Mouse (Mus musculus): ENCODE data around the gene Tmem213. TPM values are rescaled to one million over a fixed set of nuclear protein-coding genes. Genes with fewer than 3 reads are reported as not detected.
A peak's percentile ranks its signal among the peaks of the same experiment; 100 is the strongest.

Tmem213 gene
- polyA plus RNA-seq, 1 experiment from 2014 or later: 8.5 TPM

- Histone ChIP-seq H3K9me3 (replicated peaks) (no peaks in the 10 kb centered on the region), H3K27ac (replicated peaks) (no peak overlapping the region), H3K36me3 (peaks cover 27% of the 10 kb centered on the region), H3K4me1 (0 out of 2 replicates have a peak, but pooled peaks cover 3% of the 10 kb centered on the region), H3K4me3 (replicated peaks) (no peak overlapping the region), H3K4me2 (replicated peaks) (no peak overlapping the region), H3K27me3 (no peaks in the 10 kb centered on the region), H3K9ac (no peak overlapping the region)
- WGBS: 84% methylated on average over 8 of the region's 8 CpGs
- no peak for ATAC-seq (ENCODE audit: insufficient number of reproducible peaks, low FRiP score, low TSS enrichment, low read depth)
These were observed 25.9 kb downstream of the Tmem213 start for GRCm38 (mm10) chr6:38134806-38135559.

- H3K4me2 ChIP-seq (replicated peaks): no peak overlapping the region
- H3K4me3 ChIP-seq (replicated peaks): no peak overlapping the region
- no peak overlapping the region for H3K9ac ChIP-seq
- no peak for ATAC-seq (ENCODE audit: insufficient number of reproducible peaks, low FRiP score, low TSS enrichment, low read depth)
- peaks cover 23% of the 10 kb centered on the region; the same call in 1 of the 2 replicates for H3K36me3 ChIP-seq
- H3K4me1 ChIP-seq: peaks cover 8% of the 10 kb centered on the region
- WGBS: 86% methylated on average over 3 of the region's 3 CpGs
- no peak overlapping the region for H3K27ac ChIP-seq (replicated peaks)
- no peaks in the 10 kb centered on the region for H3K9me3 ChIP-seq (replicated peaks)
- H3K27me3 ChIP-seq: no peaks in the 10 kb centered on the region
These were observed 30.0 kb downstream of the Tmem213 start for GRCm38 (mm10) chr6:38139086-38139485.

- H3K9ac ChIP-seq: no peak overlapping the region
- peaks cover 19% of the 10 kb centered on the region for H3K4me1 ChIP-seq
- H3K4me2 ChIP-seq (replicated peaks): no peak overlapping the region
- WGBS: 89% methylated on average over 9 of the region's 9 CpGs
- H3K36me3 ChIP-seq: peaks cover 15% of the 10 kb centered on the region; the same call in 1 of the 2 replicates
- no peak overlapping the region for H3K27ac ChIP-seq (replicated peaks)
- H3K4me3 ChIP-seq (replicated peaks): no peak overlapping the region
- no peaks in the 10 kb centered on the region for H3K27me3 ChIP-seq
- ATAC-seq (ENCODE audit: insufficient number of reproducible peaks, low FRiP score, low TSS enrichment, low read depth): no peak
- no peaks in the 10 kb centered on the region for H3K9me3 ChIP-seq (replicated peaks)
These were observed 31.3 kb downstream of the Tmem213 start for GRCm38 (mm10) chr6:38140402-38140801.

- H3K9me3 ChIP-seq (replicated peaks): no peaks in the 10 kb centered on the region
- H3K36me3 ChIP-seq: peaks cover 20% of the 10 kb centered on the region
- peak overlapping the region; percentile 82 for H3K27ac ChIP-seq (replicated peaks)
- ATAC-seq (ENCODE audit: insufficient number of reproducible peaks, low FRiP score, low TSS enrichment, low read depth): peak; percentile 75
- H3K27me3 ChIP-seq: no peaks in the 10 kb centered on the region
- peaks cover 22% of the 10 kb centered on the region for H3K4me1 ChIP-seq
- no peak overlapping the region for H3K4me2 ChIP-seq (replicated peaks)
- no peak overlapping the region for H3K9ac ChIP-seq
- WGBS: 29% methylated on average over 9 of the region's 9 CpGs
- no peak overlapping the region for H3K4me3 ChIP-seq (replicated peaks)
These were observed 35.3 kb downstream of the Tmem213 start for GRCm38 (mm10) chr6:38144161-38144998.

- 60% methylated on average over 8 of the region's 8 CpGs for WGBS
- Histone ChIP-seq H3K4me2 (replicated peaks) (no peak overlapping the region), H3K4me1 (peaks cover 22% of the 10 kb centered on the region), H3K27ac (replicated peaks) (peak overlapping the region; percentile 82), H3K27me3 (no peaks in the 10 kb centered on the region), H3K9me3 (replicated peaks) (no peaks in the 10 kb centered on the region), H3K4me3 (replicated peaks) (no peak overlapping the region), H3K36me3 (peaks cover 22% of the 10 kb centered on the region), H3K9ac (no peak overlapping the region)
- ATAC-seq (ENCODE audit: insufficient number of reproducible peaks, low FRiP score, low TSS enrichment, low read depth): no peak
These were observed 36.5 kb downstream of the Tmem213 start for GRCm38 (mm10) chr6:38145463-38146065.

GRCm38 (mm10) chr6:38147301-38147700, 38.2 kb downstream of the Tmem213 start:
- no peak for ATAC-seq (ENCODE audit: insufficient number of reproducible peaks, low FRiP score, low TSS enrichment, low read depth)
- Histone ChIP-seq H3K4me2 (replicated peaks) (no peak overlapping the region), H3K27me3 (no peaks in the 10 kb centered on the region), H3K36me3 (peaks cover 21% of the 10 kb centered on the region), H3K9me3 (replicated peaks) (no peaks in the 10 kb centered on the region), H3K4me1 (peaks cover 22% of the 10 kb centered on the region), H3K27ac (replicated peaks) (no peak overlapping the region), H3K9ac (no peak overlapping the region), H3K4me3 (replicated peaks) (no peak overlapping the region)
- 75% methylated on average over 5 of the region's 5 CpGs for WGBS

GRCm38 (mm10) chr6:38148626-38149025, 39.6 kb downstream of the Tmem213 start:
- Histone ChIP-seq H3K27me3 (no peaks in the 10 kb centered on the region), H3K4me1 (peaks cover 19% of the 10 kb centered on the region), H3K9me3 (replicated peaks) (no peaks in the 10 kb centered on the region), H3K9ac (no peak overlapping the region), H3K4me2 (replicated peaks) (no peak overlapping the region), H3K27ac (replicated peaks) (no peak overlapping the region), H3K4me3 (replicated peaks) (no peak overlapping the region), H3K36me3 (peaks cover 18% of the 10 kb centered on the region)
- WGBS: 90% methylated on average over 10 of the region's 10 CpGs
- no peak for ATAC-seq (ENCODE audit: insufficient number of reproducible peaks, low FRiP score, low TSS enrichment, low read depth)

- Histone ChIP-seq H3K4me2 (replicated peaks) (no peak overlapping the region), H3K4me1 (peaks cover 11% of the 10 kb centered on the region), H3K27me3 (no peaks in the 10 kb centered on the region), H3K36me3 (peaks cover 18% of the 10 kb centered on the region), H3K9ac (no peak overlapping the region), H3K4me3 (replicated peaks) (no peak overlapping the region), H3K9me3 (replicated peaks) (no peaks in the 10 kb centered on the region), H3K27ac (replicated peaks) (no peak overlapping the region)
- 85% methylated on average over 19 of the region's 19 CpGs for WGBS
- no peak for ATAC-seq (ENCODE audit: insufficient number of reproducible peaks, low FRiP score, low TSS enrichment, low read depth)
These were observed 40.4 kb downstream of the Tmem213 start for GRCm38 (mm10) chr6:38149483-38149882.

- no peak overlapping the region for H3K9ac ChIP-seq
- H3K4me3 ChIP-seq (replicated peaks): no peak overlapping the region
- H3K27ac ChIP-seq (replicated peaks): no peak overlapping the region
- H3K4me2 ChIP-seq (replicated peaks): no peak overlapping the region
- ATAC-seq (ENCODE audit: insufficient number of reproducible peaks, low FRiP score, low TSS enrichment, low read depth): no peak
- WGBS: 86% methylated on average over 11 of the region's 11 CpGs
- H3K36me3 ChIP-seq: peaks cover 21% of the 10 kb centered on the region; the same call in 1 of the 2 replicates
- H3K9me3 ChIP-seq (replicated peaks): no peaks in the 10 kb centered on the region
- H3K27me3 ChIP-seq: no peaks in the 10 kb centered on the region
- H3K4me1 ChIP-seq: no peaks in the 10 kb centered on the region
These were observed 43.2 kb downstream of the Tmem213 start for GRCm38 (mm10) chr6:38152305-38152704.

GRCm38 (mm10) chr6:38156204-38156603, 47.1 kb downstream of the Tmem213 start:
- Histone ChIP-seq H3K27ac (replicated peaks) (no peak overlapping the region), H3K4me3 (replicated peaks) (no peak overlapping the region), H3K4me2 (replicated peaks) (no peak overlapping the region), H3K9ac (no peak overlapping the region), H3K27me3 (no peaks in the 10 kb centered on the region), H3K36me3 (0 out of 2 replicates have a peak, but pooled peaks cover 14% of the 10 kb centered on the region), H3K4me1 (peaks cover 7% of the 10 kb centered on the region; the same call in 1 of the 2 replicates), H3K9me3 (replicated peaks) (no peaks in the 10 kb centered on the region)
- WGBS: 90% methylated on average over 5 of the region's 5 CpGs
- ATAC-seq (ENCODE audit: insufficient number of reproducible peaks, low FRiP score, low TSS enrichment, low read depth): no peak

GRCm38 (mm10) chr6:38157925-38158324, 48.9 kb downstream of the Tmem213 start:
- no peaks in the 10 kb centered on the region for H3K9me3 ChIP-seq (replicated peaks)
- peaks cover 7% of the 10 kb centered on the region; the same call in 1 of the 2 replicates for H3K4me1 ChIP-seq
- no peak overlapping the region for H3K4me3 ChIP-seq (replicated peaks)
- no peak overlapping the region for H3K4me2 ChIP-seq (replicated peaks)
- no peaks in the 10 kb centered on the region for H3K27me3 ChIP-seq
- 0 out of 2 replicates have a peak overlapping the region, but pooled peaks have one; percentile 17 for H3K27ac ChIP-seq (replicated peaks)
- no peak for ATAC-seq (ENCODE audit: insufficient number of reproducible peaks, low FRiP score, low TSS enrichment, low read depth)
- WGBS: 66% methylated on average over 16 of the region's 16 CpGs
- no peak overlapping the region for H3K9ac ChIP-seq
- 0 out of 2 replicates have a peak, but pooled peaks cover 14% of the 10 kb centered on the region for H3K36me3 ChIP-seq

All from embryonic facial prominence, embryonic 15.5 days (tissue).